Mouse (Mus musculus) small intestine, adult 2 months (tissue): ENCODE measurements at regions not wholly inside any gene's neighbourhood (a gene's known extent, or its start where the extent isn't known, plus 50 kb on each side); places are given as distances from the start of the nearest gene placed in this dataset.

Source experiments
- CTCF ChIP-seq: fragments of 200-500 bp; IDR thresholded peaks from 2 replicates; pipeline ENCODE4 v1.5.1; 2012; ENCODE audit warnings: low read depth, mild to moderate bottlenecking, control low read depth, inconsistent platforms, low read length, moderate library complexity, mixed read lengths; ENCODE audit not compliant: insufficient replicate concordance, insufficient read length; ENCODE audit errors: extremely low read depth
- POLR2A ChIP-seq: fragments of 200-500 bp; IDR thresholded peaks from 2 replicates; pipeline ENCODE4 v1.6.1; 2012; ENCODE audit warnings: low read depth, mild to moderate bottlenecking, control low read depth, inconsistent platforms, low read length, moderate library complexity

- TF ChIP-seq POLR2A, result no peak
- no peak for TF ChIP-seq CTCF
Measured at GRCm38 (mm10) chr11:24980193-24980665, 902.4 kb downstream of the Bcl11a start.
